Mouse (Mus musculus) ES-CJ7 (cell line): ENCODE data around the gene Rapgefl1.

ENCODE experiments used
- DNase-seq: peaks from one replicate; pipeline ENCODE4 v3.0.0; 2011; ENCODE audit warnings: low read depth, low spot score

Rapgefl1 gene

DNA sequence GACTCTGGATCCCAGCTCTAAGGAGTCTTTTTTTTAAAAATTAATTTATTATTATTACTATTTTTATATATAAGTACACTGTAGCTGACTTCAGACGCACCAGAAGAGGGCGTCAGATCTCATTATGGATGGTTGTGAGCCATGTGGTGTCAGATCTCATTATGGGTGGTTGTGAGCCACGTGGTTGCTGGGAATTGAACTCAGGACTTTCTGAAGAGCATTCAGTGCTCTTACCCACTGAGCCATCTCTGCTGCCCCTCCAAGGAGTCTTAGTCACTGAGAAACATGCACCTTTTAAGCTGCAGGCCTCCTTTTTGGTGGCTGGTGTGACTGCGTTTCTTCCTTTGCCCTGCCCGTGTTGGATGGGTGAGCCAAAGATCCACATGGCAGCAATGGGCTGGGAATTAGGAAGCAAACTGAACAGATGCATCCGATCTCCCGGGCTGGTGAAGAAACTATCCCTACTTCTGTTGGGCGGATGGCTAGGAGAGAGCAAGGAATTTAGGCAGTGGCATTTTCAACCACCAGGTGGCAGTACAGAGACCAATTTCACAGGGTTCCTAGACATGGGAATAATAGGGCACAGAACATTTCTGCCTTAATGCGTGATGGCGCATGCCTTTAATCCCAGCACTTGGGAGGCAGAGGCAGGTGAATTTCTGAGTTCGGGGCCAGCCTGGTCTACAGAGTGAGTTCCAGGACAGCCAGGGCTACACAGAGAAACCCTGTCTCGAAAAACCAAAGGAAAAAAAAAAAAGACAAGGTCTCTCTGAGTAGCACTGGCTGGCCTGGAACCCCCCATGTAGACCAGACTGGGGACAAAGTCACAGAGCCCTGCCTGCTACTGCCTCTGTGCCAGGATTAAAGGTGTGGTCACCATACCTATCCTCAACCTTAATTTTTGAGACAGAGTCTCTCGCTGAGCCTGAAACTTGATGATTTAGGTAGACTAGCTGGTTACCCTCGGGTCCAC lies 22.5 kb downstream of the Rapgefl1 start:
- peak; percentile 92 for DNase-seq

DNA sequence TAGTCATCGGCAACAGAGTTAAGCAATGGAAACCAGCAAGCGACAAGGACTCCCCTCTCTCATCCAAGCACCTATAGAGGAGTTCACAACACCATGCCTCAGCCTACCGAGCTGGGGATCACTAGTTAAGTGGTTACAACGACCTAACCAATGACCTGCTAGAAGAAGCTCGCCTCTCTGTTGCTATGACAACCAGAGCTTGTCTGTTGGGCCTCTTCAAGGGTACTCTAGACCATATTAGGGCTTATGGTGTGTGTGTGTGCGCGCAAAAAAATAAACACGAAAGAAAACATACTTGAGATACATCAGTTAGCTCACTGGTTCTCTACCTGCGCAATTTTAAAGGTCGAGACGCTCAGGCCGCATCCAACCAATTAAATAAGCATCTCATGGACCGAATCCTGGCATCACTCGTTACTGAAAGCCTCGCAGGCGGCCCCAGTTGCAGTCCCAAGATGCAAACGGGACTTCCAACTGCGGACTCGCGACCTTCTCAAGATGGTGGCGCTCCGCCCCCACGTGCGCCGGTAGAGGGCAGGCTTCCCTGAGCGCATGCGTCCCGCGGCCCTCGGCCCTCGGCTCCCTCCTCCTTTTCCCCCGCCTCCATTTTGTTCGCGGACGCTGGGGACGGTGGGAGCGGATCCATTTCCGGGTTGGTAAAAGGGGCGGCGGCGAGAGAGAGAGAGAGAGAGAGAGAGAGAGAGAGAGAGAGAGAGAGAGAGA lies 26.6 kb downstream of the Rapgefl1 start, which contains the start of gene Wipf2:
Gene Wipf2 (plus strand): TSS at position 611 of the 723 bp plus-strand sequence.
- DNase-seq: peak; percentile 98

DNA sequence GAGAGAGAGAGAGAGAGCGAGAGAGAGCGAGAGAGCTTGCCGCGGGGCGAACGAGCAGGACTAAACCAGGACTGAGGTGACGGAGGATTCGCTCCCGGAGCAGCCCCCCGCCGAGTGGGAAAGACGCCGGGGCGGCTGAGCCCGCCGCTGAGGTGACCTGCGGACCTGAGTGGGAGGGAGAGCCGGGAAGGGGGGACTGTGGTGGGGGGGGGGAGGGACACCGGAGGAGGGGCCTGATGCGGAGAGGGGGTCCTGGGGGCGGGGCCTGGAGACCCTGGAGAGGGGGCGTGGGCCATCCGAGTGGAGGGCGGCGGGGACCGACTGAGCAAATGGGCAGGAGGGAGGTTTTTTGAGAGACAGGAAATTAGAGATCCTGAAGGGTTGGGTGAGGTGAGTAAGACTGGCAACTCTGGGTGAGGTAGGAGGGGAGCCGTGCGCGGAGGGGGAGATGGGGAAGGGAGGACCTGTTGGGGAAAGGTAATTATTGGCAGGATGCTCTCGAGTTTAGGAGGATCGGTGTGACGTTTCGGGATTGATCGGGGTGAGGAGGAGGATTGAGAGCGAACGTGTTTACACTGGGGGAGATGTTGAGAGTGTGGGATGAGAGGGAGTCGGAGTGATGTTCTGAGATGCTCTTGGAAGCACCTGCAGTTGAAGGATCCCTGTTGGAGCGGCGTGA lies 27.3 kb downstream of the Rapgefl1 start:
- peak; percentile 88 for DNase-seq

DNA sequence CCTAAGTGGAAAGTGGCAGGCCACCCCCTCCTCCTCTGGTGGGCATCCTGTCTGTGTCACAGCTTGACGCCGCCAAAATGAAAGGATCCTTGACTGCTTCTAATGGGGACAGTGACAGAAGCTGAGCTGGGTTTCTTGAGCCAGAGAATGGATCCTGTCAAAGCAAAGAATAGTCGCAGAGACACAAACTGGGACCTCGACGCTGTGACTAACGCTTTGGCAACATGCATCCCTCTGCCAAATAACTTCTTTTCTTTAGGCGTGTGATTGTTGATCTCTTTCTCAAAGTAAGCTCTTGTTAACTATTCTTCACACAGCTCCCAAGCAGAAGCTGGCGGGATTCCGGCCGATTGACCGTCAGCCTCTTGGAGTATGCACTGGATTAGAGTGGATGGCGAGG lies 30.7 kb downstream of the Rapgefl1 start:
- DNase-seq: no peak

DNA sequence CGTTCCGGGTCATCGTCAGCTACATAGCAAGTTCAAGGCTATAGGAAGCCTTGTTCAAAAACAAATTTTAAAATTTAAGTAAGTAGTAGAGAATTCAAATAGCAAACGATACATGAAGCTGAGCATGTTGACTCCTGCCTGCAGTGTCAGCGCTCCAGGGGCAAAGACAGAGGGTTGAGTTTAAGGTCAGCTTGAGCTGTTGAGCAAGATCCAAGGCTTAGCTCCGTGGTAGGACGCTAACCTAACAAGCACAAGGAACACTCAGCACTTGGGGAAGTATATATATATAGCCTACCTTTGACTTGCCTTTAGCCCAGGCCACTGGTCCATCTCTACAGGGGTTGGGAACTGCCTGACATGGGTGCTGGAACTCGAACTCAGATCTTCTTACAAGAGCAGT lies 33.3 kb downstream of the Rapgefl1 start:
- DNase-seq: no peak

DNA sequence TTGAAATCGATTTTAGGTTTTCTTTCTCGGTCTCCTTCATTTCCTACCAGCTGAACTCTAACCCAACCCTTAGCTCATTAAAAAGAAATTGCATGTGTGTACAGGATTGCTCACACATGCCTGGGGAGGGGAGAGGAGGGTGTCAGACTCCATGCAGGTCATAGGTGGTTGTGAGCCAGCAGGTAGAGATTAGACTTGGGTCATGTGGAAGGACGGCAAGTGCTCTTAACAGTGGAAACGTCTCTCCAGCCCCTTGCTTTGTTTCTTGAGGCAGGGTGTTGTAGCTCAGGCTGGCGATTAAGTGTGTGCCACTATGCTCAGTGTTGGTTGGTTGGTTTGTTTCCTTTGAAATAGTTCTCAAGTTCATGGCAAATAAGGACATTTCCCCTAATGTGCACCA lies 34.2 kb downstream of the Rapgefl1 start:
- DNase-seq: no peak

DNA sequence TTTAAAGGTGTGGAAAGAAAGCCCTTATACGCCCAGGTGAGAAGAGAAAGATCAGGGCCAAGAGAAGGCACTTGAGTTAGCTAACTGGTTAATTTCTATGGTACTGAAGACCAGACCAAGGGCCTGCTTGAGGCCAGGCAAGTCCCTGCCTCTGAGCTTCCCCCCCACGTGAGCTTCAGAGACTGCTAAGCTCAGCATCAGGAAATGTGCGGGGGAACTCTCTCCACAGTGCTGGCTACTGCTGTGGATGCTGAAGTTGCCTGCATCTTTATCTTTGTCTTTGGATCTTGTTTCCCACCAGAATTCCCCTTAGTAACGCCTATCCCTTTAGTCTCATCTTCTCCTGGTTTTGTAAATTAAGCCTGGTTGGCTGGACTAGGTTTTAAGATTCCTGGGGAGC lies 34.8 kb downstream of the Rapgefl1 start:
- DNase-seq: no peak

DNA sequence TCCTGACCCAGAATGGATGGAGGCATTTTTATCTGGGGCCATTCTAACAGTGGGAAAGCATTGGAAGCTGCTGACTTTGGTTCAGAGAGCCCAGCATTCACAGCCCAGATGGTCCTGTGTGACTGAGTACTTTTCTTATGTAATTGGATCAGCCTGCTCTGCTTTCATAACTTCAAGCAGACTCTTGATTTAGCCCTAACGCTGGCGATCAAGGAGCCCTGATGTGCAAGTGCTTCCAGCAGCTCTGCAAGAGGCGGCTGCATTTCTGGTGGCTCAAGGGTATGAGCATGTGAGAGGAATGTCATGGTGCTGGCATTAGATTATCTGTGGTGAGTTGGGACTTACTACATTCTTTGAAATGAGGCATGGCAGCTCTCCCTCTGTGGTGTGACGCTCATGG lies 35.5 kb downstream of the Rapgefl1 start:
- DNase-seq: no peak

DNA sequence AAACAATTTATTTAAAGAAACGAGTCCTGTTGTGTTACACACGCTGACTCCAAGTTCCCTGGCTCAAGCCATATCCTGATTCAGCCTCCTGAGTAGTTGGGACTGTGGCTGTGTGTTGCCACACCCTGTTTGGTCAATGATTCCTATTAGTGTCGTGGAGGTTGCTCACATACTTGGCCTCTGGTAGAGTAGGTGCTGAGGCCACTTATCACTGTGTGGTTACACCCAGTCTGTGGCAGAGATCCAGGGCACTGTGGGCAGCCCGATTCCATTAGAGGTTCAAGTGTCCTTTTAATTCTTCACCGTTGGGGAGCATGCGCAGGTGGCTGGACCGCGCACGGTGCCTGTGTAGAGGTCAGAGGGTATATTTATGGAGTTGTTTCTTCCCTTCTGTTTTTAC lies 37.3 kb downstream of the Rapgefl1 start:
- DNase-seq: no peak

DNA sequence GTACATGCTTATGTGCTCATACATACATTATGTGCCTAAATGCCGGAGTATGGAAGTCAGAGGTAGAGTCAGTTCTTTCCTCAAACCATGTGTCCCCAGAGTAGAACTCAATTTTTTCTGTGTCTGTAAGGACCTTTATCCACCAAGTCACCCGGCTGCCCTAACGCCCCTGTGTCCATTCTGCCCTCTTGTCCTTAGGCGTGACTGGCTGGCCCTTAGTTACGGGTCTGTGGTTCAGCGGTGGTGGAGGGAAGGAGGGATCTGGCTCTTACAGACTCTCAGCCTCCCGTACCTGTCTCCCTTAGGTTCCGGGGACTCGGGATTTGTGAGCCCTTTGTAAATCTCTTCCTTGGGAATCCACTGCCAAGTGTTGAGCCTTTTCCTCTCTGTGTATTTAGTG lies 40.4 kb downstream of the Rapgefl1 start:
- no peak for DNase-seq

DNA sequence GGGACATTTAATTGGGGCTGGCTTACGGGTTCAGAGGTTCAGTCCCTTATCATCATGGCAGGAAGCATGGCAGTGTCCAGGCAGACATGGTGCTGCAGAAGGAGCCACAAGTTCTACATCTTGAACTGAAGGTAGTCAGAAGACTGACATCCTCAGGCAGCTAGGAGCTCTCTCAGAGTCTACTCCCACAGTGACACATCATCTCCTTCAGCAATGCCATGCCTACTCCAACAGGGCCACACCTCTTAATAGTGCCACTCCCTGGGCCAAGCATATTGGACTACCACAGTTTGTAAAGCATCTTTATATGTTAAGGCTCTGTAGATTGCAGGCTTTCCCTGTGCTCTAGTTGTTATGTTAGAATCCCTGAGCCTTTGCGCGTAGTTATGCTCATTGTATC lies 51.1 kb downstream of the Rapgefl1 start:
- DNase-seq: no peak

DNA sequence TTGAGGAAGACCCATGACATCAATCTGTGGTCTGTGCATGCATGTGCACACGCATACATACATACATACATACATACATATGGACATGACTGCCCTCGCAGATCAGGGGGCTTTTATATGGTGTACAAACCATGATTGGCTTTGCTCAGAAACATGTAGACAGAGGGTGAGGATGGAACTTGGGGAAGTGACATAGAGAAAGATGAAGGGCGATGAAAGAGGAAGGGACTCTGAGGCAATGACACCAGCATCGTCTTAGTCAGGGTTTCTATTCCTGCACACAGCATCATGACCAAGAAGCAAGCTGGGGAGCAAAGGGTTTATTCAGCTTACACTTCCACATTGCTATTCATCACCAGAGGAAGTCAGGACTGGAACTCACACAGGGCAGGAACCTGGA lies 52.5 kb downstream of the Rapgefl1 start:
- no peak for DNase-seq

DNA sequence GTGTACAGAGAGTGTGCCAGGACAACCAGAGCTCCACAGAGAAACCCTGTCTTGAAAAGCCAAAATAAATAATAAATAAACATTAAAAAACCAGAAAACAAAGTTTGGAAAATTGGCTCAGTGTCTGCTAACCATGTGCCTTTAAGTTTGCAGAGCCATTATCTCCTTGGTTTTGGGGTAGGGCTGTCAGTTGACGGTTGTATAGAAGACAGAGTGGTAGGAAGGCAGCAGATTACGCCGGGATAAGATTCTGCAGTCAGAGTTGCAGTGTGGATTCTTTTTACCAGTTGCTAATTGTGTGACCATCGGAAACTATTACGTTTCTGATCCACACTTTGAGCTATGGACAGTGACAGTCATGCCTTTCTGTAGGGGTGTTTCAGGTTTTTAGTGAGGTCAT lies 53.4 kb downstream of the Rapgefl1 start:
- no peak for DNase-seq

DNA sequence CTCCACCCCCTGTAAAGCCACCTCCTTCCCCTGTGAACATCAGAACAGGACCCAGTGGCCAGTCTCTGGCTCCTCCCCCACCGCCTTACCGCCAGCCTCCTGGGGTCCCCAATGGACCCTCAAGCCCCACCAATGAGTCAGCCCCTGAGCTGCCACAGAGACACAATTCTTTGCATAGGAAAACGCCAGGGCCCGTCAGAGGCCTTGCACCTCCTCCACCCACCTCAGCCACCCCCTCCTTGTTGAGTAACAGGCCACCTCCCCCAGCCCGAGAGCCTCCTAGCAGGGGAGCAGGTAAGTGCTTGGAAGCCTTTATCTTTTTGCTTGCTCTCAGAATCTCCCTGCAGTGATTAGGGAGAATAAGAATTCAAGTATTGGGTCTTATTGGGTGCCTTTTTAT lies 55.8 kb downstream of the Rapgefl1 start:
- DNase-seq: peak; percentile 63

DNA sequence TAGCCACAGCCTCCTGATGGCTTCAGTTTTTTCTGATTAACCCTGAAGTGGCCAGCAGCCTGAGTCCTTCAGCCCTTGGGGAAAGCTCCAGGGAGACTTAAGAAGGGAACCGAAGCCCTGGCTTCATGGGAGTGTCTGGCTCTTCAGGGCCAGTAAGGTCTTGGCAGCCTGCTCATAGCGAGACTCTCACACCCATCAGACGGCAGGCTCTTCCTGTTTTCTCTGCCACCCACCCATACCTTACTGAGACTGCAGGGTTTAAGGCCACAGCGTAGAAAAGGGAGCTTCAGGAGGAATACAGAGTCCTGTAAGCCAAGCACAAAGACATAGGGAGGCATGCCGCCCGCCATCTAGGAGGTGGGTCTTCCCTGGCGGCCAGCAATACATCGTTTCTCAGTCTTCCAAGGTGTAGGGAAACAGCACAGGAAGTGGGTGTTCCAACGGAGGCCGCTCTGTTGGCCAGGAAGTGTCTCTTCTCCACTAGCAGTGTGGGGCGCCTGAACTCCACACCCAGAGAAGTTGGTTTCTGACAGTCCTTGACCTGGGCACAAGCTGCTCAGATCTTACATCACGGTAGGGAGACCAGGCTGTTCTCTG lies 64.0 kb downstream of the Rapgefl1 start:
- no peak for DNase-seq

DNA sequence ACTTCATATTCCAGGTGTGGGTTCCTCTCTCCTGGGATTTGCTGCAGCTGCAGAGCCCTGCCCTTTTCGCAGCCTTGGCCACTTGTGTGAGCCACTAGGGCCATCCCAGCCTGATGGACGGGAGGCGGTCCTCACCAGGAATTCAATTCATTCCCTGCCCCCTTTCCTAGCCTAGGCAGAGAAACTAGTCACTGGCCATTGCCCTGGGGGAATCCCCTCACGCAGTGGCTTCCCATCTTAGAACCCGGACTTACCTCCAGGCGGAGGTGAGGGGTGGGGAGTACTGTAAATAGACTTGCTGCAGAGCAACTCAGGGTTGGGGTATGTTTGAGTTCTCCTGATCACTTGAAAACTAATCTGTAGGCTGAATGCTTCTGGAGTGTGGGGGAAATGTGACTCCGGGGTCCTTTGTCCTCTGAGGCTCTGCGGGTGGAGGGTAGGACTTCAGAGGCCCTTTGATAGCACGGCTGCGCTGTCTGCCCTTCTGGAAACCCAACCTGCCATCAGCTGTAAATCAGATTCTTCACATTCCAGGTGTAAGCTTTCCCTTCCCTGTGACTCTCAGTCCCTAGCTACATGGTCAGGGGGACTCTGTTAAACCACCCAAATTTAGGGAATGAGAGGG lies 66.1 kb downstream of the Rapgefl1 start:
- peak; percentile 38 for DNase-seq
